Mouse (Mus musculus) left cerebral cortex, adult 2 months (tissue): ENCODE results near the gene Rnd1. TPM values are rescaled to one million over a fixed set of nuclear protein-coding genes. Genes with fewer than 3 reads are reported as not detected.

Experiments
- DNase-seq, 2 experiments: peaks; one replicate each; pipeline ENCODE4 v3.0.0; 2021 to 2022; ENCODE audit warnings: low spot score in 2 of 2, mixed read lengths in 1 of 2; ENCODE audit errors: extremely low spot score in 1 of 2
- H3K27ac ChIP-seq: fragments of 200-600 bp; 2 replicates; pipeline ENCODE4 v1.8.1; 2022
- H3K4me3 ChIP-seq: fragments of 200-600 bp; 2 replicates; pipeline ENCODE4 v1.8.1; 2022
- CTCF ChIP-seq: fragments of 200-600 bp; IDR thresholded peaks from 2 replicates; pipeline ENCODE4 v1.8.1; 2022; ENCODE audit warnings: antibody characterized with exemption, mild to moderate bottlenecking, moderate library complexity
- intact Hi-C: fragments of 180-260 bp; cut with DNase I; formaldehyde crosslinking; loops from one replicate; pipeline ENCODE4 v1.15.1; 2025
- total RNA-seq, 2 experiments: library from RNA; stranded (reverse); gene quantifications; 2 replicates each; pipeline ENCODE4 v1.2.3; 2021

Gene Rnd1
- total RNA-seq, 2 experiments from 2014 or later, result 27.4 to 27.7 TPM

- intact Hi-C loops, result no loop called here
- Histone ChIP-seq H3K4me3 (peak overlapping the region; percentile 64), H3K27ac (peak overlapping the region; percentile 80)
- DNase-seq, result no peak
- TF ChIP-seq CTCF, result no peak
These were observed 43.3 kb downstream of the Rnd1 start for GRCm38 (mm10) chr15:98633822-98634470.

GRCm38 (mm10) chr15:98632921-98633320 lies 44.3 kb downstream of the Rnd1 start:
- peak overlapping the region; percentile 50 for H3K4me3 ChIP-seq
- TF ChIP-seq CTCF, result no peak
- intact Hi-C loops, result no loop called here
- DNase-seq, result no peak
- H3K27ac ChIP-seq, result peak overlapping the region; percentile 7; the same call in 1 of the 2 replicates

GRCm38 (mm10) chr15:98632107-98632744 lies 45.0 kb downstream of the Rnd1 start:
- peak in 1 of 2 experiments; percentile 67 for DNase-seq
- intact Hi-C loops, result no loop called here
- peak overlapping the region; percentile 50 for H3K4me3 ChIP-seq
- no peak for TF ChIP-seq CTCF
- peak overlapping the region; percentile 7; the same call in 1 of the 2 replicates for H3K27ac ChIP-seq

- intact Hi-C loops, result no loop called here
- Histone ChIP-seq H3K27ac (no peak overlapping the region), H3K4me3 (peak overlapping the region; percentile 50)
- peak; percentile 92 for TF ChIP-seq CTCF
- DNase-seq, result peak; percentile 52 to 71
These were observed 45.8 kb downstream of the Rnd1 start for GRCm38 (mm10) chr15:98631493-98631892.

GRCm38 (mm10) chr15:98630540-98630939 lies 46.7 kb downstream of the Rnd1 start, which contains the start of gene Cacnb3:
TSS of gene Cacnb3 (plus strand) at chr15:98630840.
- no peak for TF ChIP-seq CTCF
- H3K27ac ChIP-seq, result no peak within 1 kb of the TSS
- intact Hi-C loops, result no loop called here
- no peak for DNase-seq
- H3K4me3 ChIP-seq, result peak within 1 kb of the TSS; percentile 50

GRCm38 (mm10) chr15:98629464-98629863 lies 47.8 kb downstream of the Rnd1 start:
- intact Hi-C loops, result no loop called here

GRCm38 (mm10) chr15:98628589-98629254 lies 48.5 kb downstream of the Rnd1 start:
- Histone ChIP-seq H3K27ac (no peak overlapping the region), H3K4me3 (peak overlapping the region; percentile 6; the same call in 1 of the 2 replicates)
- no peak for DNase-seq
- intact Hi-C loops, result no loop called here
- TF ChIP-seq CTCF, result no peak

More at GRCm38 (mm10) chr15:98629464-98629863, 47.8 kb downstream of the Rnd1 start:
- Histone ChIP-seq H3K27ac (no peak overlapping the region), H3K4me3 (no peak overlapping the region)
- TF ChIP-seq CTCF, result no peak
- no peak for DNase-seq

GRCm38 (mm10) chr15:98626487-98627212 lies 50.6 kb downstream of the Rnd1 start:
- intact Hi-C loops, result no loop called here
- Histone ChIP-seq H3K27ac (no peak overlapping the region), H3K4me3 (no peak overlapping the region)
- no peak for DNase-seq
- no peak for TF ChIP-seq CTCF

GRCm38 (mm10) chr15:98626078-98626477 lies 51.2 kb downstream of the Rnd1 start:
- DNase-seq, result no peak
- no peak overlapping the region for H3K27ac ChIP-seq
- H3K4me3 ChIP-seq, result no peak overlapping the region
- TF ChIP-seq CTCF, result no peak
- intact Hi-C loops, result no loop called here

GRCm38 (mm10) chr15:98623361-98623821 lies 53.9 kb downstream of the Rnd1 start:
- TF ChIP-seq CTCF, result no peak
- no peak for DNase-seq
- intact Hi-C loops, result no loop called here
- no peak overlapping the region for H3K27ac ChIP-seq
- no peak overlapping the region for H3K4me3 ChIP-seq

- Histone ChIP-seq H3K27ac (no peak overlapping the region), H3K4me3 (no peak overlapping the region)
- intact Hi-C loops, result no loop called here
- no peak for TF ChIP-seq CTCF
- no peak for DNase-seq
These were observed 54.5 kb downstream of the Rnd1 start for GRCm38 (mm10) chr15:98622721-98623120.
